Mouse (Mus musculus) frontal cortex, postnatal 14 days (tissue): ENCODE measurements around the gene Slc39a11.

Experiments used
- DNase-seq, 2 experiments: peaks; one replicate each; pipeline ENCODE4 v3.0.0; 2022; ENCODE audit warnings: low spot score in 2 of 2

Slc39a11 gene

DNA sequence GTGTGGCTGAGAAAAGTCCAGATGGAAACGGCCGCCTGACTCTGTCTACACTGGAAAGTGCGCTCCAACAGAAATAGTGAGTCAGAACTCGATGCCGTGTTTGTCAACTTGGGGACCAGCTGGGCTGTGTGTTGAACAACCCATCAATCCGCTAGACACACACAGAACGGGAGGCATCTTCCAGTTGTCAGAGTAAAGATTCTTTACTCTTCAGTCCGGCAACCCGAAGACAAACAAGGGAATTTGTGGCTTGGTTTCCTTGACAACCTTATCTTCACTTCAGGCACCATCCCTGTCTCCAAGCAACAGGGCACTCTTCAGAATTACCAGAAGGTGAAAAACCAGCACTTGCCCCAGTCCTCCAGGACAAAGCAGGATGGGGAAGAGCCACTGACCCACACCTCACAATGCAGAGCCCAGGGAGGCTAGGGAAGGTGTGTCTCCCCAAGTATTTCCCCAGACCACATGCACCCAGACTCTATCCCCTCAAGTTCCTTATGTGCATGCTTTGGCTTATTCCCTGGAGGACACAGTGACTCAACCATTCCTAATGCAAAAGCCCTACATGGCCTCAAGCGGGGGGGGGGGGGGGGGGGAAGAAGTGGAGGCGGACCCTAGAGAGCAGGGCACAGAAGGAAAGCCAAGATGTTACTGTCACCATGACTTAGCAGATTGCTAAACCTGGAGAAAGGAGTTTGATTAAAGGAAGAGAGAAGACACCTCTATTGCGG, 297.6 kb downstream of the Slc39a11 start:
- no peak for DNase-seq

DNA sequence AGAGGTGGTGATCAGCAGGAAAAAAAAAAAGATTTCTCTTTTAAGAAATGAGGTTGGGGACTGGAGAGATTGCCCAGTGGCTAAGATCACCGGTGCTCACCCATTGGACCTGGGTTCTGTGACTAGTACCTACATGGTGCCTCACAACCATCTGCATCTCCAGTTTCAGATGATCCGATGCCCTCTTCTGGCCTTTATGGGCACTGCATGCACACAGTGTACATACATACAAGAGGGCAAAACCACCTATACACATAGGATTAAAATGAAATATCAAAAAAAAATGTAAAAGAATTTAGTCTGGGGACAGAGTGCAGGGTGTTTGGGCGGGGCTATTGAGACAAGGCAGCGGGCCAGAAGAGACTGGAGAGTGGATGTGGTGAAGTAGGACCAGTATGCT, 299.3 kb downstream of the Slc39a11 start:
- DNase-seq, result no peak

DNA sequence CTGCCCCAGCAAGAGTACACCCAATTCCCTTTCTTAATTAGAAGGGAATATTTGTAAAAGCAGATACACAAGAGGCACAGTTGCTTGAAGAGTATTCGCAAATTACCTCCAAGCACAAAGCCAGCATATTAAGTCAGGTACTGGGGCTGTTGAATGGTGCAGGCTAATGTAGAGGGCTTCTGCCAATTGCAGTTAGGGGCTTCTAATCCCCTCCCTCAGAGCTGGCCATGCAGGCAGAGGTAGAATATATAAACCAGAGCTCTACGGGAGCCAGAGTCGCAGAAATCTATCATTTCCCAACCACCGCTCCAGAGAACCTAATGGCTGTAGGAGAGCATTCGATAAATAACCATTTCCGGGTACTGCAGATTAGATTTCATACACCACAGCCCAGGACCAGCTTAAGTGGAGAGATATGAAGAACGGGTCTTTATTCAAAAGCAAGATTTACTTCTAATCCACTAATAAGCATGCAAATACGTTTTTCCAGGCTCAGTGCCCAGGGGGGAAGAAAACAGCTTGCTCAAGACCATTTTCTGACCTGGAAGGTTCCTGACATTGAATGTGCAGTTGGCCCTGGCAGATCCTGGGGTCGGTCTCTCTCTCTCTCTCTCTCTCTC, 302.9 kb downstream of the Slc39a11 start:
- DNase-seq, result no peak

DNA sequence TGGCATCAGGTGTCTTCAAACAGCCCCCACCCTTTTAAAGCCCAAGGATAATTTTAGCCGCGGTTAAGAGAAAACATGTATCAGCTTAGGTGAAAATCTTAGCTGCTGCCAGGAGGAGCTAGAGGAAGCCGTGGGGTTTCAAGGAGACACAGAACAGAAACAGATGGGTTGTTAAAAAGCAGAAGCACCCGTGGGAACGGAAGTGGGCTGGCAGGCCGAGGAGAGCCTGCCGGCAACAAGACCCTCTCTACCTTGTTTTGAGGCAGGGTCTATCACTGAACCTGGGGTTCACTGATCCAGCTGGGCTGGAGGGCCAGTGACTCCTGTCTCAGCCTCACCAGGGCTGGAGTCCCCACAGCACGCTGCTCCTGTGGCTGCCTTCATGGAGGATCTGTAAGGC, 310.1 kb downstream of the Slc39a11 start:
- DNase-seq, result peak in 1 of 2 experiments; percentile 26

DNA sequence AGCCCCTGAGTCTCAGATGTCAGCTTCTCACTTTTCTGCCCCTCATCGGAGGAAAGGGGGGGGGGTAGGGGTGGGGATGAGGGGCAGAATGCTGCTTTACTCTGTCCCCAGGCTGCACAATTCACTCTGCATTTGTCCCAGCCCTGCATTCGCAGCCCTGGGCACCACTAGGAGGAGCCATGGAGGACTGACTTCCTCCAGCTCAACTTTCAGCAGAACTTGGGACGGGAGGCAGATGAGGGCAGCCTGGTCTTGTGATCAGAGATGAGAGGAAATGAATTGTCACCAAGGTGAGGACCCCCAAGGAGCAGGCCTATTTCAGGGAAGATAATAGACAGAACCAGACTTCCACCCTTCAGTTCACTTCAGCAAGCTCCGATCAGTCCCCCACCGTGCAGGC, 311.3 kb downstream of the Slc39a11 start:
- no peak for DNase-seq

DNA sequence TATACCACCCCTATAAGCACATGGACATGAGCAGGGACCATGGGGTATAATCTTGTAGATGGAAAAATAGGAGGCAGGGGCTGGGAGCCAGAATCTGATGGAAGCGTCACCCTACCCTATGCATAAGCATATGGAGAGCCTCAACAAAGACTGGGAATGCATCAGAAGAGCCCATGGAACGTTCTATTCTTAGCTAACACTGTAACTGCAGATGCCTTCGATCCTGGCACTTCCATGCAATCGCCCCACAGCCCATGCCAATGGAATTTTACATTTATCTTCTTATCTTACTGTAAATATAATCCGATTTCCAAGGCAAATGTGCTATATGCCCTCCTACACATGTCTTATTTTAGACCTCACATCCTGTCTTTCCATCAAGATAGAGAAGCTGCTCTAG, 314.2 kb downstream of the Slc39a11 start:
- DNase-seq, result no peak

DNA sequence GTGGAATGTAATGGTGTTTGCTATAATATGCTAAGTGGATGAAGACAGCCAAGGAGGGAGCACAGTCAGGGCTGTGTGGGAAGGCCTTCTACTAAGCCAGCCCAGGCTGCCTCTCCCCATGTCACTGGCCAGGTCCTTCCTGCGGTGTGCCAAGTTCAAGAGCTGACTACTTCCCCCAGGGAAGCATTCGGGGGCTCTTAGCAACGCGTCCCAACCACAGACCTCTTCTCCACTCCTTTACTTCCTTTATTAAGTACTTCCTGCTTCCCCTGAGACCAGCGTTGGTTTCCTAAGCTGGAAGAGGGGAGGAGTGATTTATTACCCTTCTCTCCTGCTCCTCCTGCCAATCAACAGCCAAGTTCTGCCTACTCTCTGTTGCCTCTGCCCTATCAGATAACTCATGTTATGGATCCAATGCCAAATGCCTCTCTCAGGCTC, 315.4 kb downstream of the Slc39a11 start:
- DNase-seq, result no peak

DNA sequence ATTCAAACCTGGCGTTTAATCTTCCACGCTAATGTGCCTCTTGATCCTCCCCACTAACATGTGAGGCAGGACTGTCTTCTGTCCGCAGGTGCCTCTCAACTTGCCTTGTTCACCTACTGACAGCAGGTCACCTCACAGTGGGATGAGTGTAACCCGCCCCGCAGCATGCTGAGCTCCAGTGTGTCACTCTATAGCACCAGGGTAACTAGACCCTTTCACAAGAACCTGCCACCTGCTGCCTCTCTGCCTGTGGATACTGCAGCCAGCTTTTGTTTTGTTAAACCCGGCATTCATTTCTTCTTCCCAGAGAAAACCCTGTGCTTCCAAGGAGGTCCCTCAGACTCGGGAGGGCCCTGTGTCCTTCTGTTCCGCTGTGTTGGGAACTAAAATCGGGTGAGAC, 316.3 kb downstream of the Slc39a11 start:
- no peak for DNase-seq

DNA sequence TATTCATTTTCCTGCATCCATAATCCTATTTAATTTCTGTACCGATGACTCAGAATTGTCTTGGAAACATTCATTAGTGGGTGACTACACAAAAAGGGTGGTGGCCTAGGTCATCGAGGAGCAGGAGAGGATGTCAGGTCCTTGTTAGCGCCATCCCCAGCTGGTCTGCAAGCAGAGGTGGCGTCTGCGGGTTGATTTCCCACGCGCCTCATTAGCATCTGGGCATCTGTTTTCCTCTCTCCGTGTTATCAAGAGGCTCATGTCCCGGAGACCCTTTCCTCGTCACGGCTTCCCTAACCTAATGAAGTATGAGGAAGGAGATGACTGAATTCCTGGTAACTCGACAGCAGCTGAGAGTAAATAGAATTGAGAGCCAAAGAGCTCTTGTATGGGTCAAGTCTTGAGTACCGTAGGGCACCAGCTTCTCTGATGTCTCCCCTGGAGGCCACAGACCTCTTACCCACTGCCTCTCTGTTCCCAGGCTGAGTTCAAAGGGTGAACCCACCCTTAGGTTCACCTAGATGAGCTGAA, 319.8 kb downstream of the Slc39a11 start:
- DNase-seq, result no peak

DNA sequence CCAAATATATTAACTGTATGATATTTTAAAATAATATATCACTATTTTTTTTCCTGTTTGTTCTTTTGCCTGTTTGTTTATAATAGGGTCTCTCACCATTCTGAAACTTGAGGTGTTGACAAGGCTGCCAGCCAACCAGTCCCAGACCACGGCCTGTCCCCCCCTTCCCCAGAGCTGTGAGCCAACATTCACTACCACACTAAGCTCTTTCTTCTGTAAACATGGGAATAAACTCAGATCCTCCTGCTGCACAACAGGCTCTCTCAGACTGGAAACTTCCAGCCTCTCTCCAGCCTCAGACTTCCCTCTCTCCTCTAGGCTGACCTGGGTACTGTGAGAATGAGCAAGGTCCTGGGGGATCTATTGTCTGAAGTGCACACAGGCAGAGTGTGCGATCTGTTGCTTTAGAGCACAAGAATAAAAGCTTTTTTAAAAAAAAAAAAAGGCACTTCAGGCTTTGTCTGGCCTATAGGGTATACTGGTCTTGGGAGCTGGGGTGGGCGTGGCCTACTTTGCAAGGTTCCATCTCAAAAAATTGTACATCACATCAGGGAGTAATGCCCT, 322.3 kb downstream of the Slc39a11 start:
- DNase-seq, result no peak

DNA sequence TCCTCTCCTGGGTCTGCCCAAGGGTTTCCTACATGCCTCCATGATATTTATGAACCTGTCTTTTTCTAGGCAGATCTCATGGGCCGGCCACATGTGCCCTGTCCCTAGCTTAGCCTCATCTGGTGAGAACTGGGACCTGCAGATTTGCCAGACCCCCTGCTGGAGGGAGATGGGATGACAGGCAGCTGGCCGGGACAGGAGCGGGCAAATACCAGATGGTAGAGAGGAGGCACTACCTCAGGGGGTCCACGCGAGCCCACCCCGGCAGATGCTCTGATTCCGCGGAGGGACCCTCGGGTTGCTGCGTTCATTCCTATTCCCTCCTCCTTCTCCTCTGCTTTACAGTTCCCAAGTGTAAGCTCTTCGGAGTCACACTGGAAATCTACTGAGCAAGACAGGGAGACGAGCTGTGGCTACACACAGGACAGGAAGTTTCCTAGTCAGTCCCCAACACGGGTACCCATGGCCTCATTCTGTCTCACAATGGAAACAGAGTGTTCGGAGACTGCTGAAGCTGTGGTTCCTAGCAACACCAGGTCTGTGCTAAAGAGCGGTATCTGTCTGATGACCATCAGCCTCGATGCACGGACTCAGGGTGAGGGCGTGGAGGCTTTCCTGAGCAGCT, 323.4 kb downstream of the Slc39a11 start:
- peak in 1 of 2 experiments; percentile 62 for DNase-seq

DNA sequence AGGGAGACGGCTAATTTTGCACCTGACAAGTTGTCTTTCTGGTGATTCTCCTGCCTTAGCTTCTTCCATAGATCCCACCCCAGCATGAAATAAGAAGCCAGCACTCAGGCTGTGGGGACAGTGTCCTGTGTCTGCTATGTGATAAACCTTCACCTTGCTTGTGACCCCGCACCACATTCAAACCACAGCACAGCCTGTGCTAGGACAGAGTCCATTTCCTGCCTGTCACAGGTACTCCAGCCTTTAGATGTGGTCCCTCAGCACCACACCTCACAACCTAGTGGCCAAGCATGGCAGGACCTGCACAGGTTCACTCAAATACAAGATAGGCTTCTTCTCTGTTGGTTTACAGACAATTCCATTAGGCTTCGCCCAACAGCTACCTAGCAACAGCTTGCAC, 328.3 kb downstream of the Slc39a11 start:
- DNase-seq, result no peak

DNA sequence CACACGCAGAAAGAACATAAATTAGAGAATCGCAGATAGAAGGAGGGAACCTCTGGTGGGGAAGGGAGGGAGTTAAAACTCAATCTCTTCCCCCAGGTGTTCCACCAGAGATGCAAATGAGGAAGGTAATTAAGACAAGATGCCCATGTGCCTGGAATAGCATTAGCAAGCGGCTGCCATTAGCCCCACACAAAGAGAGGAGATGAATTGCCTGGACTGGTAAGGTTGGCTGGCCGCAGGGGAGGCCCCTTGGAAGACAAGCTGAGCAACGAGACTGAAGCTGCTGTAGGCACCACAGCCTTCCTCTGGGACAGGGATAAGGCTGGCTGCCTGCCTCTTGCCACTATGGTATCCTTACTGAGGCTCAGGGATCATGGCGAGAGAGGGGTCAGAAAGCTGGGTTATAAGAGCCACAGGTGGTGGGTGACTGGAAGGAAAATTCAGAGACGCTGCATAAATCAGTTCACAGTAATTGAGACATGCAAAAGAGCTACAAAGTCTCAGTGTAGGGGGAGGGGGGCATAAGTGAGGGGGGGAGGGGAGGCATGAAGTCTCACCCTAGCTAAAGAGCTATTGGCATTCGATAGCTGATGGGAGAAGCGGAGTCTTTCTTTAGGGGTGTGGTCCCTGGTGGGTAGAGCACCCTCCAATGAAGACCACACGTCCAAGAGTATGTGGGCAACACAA, 340.5 kb downstream of the Slc39a11 start:
- no peak for DNase-seq

DNA sequence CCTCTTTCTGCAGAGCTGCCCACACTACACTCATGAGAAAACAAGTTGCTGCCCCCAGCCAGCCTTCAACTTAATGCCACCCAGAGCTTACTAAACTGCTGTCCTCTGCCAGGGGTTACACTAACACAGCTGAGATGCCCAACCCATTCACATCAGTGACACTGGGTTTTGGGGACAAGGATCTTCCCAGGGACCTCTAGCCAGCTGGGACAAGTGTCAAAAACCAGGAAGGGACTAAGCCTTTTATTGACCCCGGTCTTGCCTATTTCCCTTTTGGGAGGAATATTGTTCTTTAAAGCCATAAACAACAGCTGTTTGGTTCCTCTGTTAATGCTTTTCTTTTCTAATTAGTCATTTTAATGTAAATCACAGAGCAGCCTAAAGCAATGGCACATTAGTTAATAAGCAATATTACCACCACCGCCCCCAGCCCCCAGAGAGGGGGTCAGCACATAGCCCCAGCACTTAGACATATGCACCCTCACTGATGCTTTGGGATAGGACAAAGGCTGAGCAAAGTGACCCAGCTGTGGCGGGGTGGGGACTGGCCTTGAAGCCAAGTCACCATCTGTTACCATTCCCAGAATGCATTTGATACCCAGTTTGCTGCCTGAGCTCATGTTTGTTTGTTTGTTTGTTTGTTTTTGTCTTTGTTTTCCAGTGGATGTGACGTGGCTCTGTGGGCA, 341.5 kb downstream of the Slc39a11 start:
- no peak for DNase-seq

DNA sequence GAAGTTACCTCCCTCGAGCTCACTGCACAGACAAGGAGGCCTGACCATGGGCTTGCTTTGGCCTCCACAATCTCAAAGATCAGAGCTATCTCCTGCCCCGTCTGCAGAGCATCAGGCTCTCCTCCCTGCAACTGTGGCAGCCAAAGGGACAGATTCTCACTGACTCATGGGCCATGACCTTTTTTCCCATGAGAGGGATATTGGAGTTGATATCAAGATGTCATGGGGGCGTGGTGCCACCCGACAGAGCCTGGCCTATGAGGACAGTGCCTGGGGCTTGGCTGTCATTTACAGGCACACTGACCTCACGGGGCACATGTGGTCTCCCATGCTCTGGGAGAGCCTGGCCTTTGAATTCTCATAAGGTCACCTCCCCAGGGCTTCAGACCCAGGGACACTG, 346.7 kb downstream of the Slc39a11 start:
- DNase-seq, result no peak

DNA sequence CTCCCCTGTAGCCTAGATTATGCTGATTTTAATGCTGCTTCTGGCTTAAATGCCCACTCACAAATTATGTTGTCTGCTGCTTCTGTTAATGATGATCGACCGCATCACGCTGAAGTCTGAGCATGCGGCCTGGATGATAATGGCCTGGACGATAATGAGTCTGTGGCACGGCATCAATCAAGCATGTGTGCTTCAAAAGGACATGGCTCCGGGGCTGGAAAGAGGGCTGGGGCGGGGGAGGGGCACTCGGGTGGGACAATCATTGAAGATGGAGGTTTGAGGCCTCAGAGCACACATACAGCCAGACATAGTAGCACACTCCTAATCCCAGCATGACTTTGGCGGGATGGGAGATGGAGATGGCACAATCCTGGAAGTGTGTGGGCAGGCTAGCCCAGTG, 350.4 kb downstream of the Slc39a11 start:
- DNase-seq, result no peak

DNA sequence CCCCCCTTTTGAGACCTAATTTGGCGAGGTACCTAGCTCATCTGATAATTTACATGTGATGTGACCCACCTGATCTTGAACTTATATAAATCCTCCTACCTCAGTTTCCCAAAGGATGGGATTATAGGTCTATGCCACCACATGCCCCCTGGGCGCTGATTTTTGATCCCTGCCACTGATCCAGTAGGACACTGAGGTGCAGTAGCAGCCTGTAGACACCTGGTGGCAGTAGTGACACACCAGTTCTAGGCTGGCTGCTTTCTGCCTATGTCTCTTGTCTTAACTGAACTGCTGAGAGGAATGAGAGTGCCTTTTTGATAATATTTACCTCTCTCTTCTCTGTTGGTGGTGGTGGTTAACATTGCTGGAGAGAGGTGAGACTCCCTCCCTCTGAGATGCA, 352.1 kb downstream of the Slc39a11 start:
- peak; percentile 60 to 80 for DNase-seq

DNA sequence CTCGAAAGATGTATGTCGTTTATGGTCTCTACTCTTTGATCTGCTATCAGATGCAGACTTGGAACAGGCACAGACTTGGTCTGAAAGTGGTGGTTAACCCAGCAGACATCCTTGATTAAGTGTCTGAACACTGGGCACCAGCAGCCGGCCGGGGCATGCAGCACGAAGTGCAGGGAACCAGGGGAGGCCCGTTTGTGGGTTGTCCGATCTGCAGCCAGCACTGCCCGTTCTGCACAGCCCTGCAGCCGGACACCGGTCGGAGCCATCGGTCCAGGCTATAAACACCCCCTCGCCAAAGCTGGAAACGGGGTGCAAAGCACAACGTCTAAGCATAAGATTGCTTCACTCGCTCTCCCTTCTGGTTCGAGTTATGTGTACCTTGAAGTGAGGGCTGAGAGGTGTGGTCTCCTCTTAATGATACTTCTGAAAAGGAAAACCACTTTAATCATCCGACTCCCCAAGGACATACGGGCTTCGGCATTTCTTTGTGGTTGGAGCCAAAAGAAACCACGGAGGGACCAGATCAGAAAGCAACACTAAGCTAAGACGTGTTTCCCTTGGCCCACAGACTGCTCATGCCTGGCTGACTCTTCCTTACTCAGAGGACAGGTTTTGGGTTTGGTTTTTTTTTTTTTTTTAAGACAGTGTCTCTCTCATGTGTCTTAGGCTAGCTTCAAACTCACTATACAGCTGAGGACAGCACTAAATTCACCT, 352.8 kb downstream of the Slc39a11 start:
- DNase-seq, result no peak

DNA sequence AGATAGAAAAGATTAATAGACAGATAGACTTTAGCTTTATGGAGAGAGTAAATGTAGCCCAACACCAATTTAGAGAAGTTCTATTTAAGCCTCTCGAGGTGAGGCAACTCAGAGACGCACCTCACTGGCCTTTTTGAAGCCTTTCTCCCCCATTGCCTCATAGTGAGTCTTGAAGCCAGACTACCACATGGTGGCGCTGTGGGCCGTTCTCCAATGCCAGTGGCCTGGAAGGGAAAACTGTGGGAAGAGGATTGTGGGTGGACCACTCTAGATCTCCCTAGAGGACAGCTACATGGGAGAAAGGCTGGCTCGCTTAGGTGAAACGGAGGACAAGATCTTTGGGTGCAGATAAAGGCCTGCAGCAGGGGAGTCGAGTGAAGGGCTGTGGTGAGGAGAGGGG, 353.7 kb downstream of the Slc39a11 start:
- peak; percentile 28 to 70 for DNase-seq

DNA sequence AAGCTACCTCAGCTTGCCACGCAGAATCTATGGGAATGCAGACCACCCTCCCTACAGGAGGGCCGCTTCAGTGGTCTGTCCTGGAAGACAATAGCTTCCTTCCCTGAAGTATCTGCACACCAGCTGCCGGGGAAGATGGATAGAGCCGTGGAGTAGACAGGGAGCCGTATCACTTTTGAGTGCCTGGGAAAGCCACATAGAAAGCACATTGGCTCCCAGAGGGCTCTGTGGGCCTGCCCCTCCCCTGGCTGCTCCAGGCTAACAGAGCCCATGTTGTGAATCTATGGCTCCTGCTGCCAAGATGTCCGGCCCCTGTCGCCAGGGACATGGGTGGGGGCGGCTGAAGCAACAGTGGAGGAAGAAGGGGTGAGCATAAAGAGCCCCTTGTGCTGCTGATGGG, 355.4 kb downstream of the Slc39a11 start:
- DNase-seq, result peak in 1 of 2 experiments; percentile 27
